In the genomic region with DNA sequence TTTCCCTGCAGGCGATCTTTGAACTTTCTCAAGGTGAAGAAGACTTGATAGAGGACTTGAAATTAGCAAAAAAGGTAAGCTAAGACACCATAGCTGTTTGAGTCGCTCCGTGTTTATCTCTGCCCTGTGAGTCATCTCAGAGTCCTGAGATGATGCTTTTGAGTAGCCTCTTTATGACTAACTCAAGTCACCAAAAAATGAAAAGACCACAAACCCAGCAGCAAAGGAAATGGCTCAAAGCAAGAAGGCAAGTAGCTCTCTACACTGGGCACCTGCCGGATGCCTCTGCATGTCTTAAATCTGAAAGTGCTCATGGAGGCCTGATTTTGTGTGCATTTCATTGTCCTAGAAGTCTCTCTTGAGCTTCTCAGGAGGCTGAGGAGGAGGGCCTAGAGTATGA, we compare ENCODE assay signal across 1 mouse cellular context.
TF ChIP-seq lines count a peak whose summit lies in the region.

No protein-coding gene starts in this region.

TF ChIP-seq in CH12.LX, 34 proteins besides CTCF, POLR2A, EP300 and RAD21 (continued from another document):
- TF ChIP-seq TCF12 (IDR thresholded peaks at IDR 0.05; ENCODE audit: low read depth, low read length) (0 out of 2 replicates have a peak, but pooled peaks have one; percentile 18), CHD2 (IDR thresholded peaks at IDR 0.05; ENCODE audit: low read length) (no peak), JUND (conservative IDR thresholded peaks at IDR 0.05; ENCODE audit: low read depth, low read length) (peak; percentile 70), SIN3A (IDR thresholded peaks at IDR 0.05; ENCODE audit: low read length) (no peak)
